Mouse (Mus musculus): ENCODE measurements around the gene Cpa2.

Cpa2 gene

GRCm38 (mm10) chr6:30541009-30541799 is at the start of gene Cpa2:
Cpa2 (plus strand) TSS chr6:30541582.
- no peak for DNase-seq (ENCODE audit: low read depth, low spot score)

- no peak for DNase-seq (ENCODE audit: low read depth, low spot score)
Measured at GRCm38 (mm10) chr6:30499049-30499448, 42.3 kb upstream of the Cpa2 start.

GRCm38 (mm10) chr6:30508824-30509223 is 32.6 kb upstream of the Cpa2 start:
- DNase-seq (ENCODE audit: low read depth, low spot score), result no peak

- DNase-seq (ENCODE audit: low read depth, low spot score), result peak; percentile 99
Measured at GRCm38 (mm10) chr6:30509265-30510239, 31.8 kb upstream of the Cpa2 start, which contains the start of the genes Tmem209 and Ssmem1. Tmem209 (minus strand) TSS chr6:30509783. Ssmem1 (plus strand) TSS chr6:30509849.

GRCm38 (mm10) chr6:30510291-30510690 is 31.1 kb upstream of the Cpa2 start:
- DNase-seq (ENCODE audit: low read depth, low spot score), result no peak

GRCm38 (mm10) chr6:30514242-30514641 is 27.1 kb upstream of the Cpa2 start:
- no peak for DNase-seq (ENCODE audit: low read depth, low spot score)

- DNase-seq (ENCODE audit: low read depth, low spot score), result no peak
Measured at GRCm38 (mm10) chr6:30520400-30520799, 21.0 kb upstream of the Cpa2 start.

- DNase-seq (ENCODE audit: low read depth, low spot score), result no peak
Measured at GRCm38 (mm10) chr6:30525456-30526332, 15.7 kb upstream of the Cpa2 start.

GRCm38 (mm10) chr6:30526586-30527515 is 14.5 kb upstream of the Cpa2 start:
- no peak for DNase-seq (ENCODE audit: low read depth, low spot score)

- DNase-seq (ENCODE audit: low read depth, low spot score), result no peak
Measured at GRCm38 (mm10) chr6:30528800-30529199, 12.6 kb upstream of the Cpa2 start.

- no peak for DNase-seq (ENCODE audit: low read depth, low spot score)
Measured at GRCm38 (mm10) chr6:30535340-30535739, 6.0 kb upstream of the Cpa2 start.

- no peak for DNase-seq (ENCODE audit: low read depth, low spot score)
Measured at GRCm38 (mm10) chr6:30538240-30538639, 3.1 kb upstream of the Cpa2 start.

GRCm38 (mm10) chr6:30538800-30539199 is 2.6 kb upstream of the Cpa2 start:
- DNase-seq (ENCODE audit: low read depth, low spot score), result no peak

GRCm38 (mm10) chr6:30542277-30542676 is 895 bp downstream of the Cpa2 start:
- DNase-seq (ENCODE audit: low read depth, low spot score), result no peak

- DNase-seq (ENCODE audit: low read depth, low spot score), result no peak
Measured at GRCm38 (mm10) chr6:30543077-30543476, 1.7 kb downstream of the Cpa2 start.

GRCm38 (mm10) chr6:30543851-30544250 is 2.5 kb downstream of the Cpa2 start:
- DNase-seq (ENCODE audit: low read depth, low spot score), result no peak

GRCm38 (mm10) chr6:30545689-30546088 is 4.3 kb downstream of the Cpa2 start:
- DNase-seq (ENCODE audit: low read depth, low spot score), result no peak

- DNase-seq (ENCODE audit: low read depth, low spot score), result peak; percentile 76
Measured at GRCm38 (mm10) chr6:30546571-30547273, 5.3 kb downstream of the Cpa2 start.

GRCm38 (mm10) chr6:30547274-30547645 is 5.9 kb downstream of the Cpa2 start:
- DNase-seq (ENCODE audit: low read depth, low spot score), result peak; percentile 82
